Mouse (Mus musculus) limb, embryonic 10.5 days (tissue): ENCODE data around the gene Cog6. TPM values are rescaled to one million over a fixed set of nuclear protein-coding genes. Genes with fewer than 3 reads are reported as not detected.

ENCODE experiments used
- DNase-seq: peaks from one replicate; pipeline ENCODE4 v3.0.0-alpha.2; 2017; ENCODE audit warnings: low spot score
- H3K27ac ChIP-seq: fragments of 300-500 bp; sonication (generic); 2 replicates; pipeline ENCODE4 v1.5.1; 2016; ENCODE audit warnings: mild to moderate bottlenecking
- H3K27me3 ChIP-seq: fragments of 300-500 bp; sonication (generic); 2 replicates; pipeline ENCODE4 v1.6.1; 2016; ENCODE audit warnings: low read depth, mild to moderate bottlenecking; ENCODE audit not compliant: poor library complexity, severe bottlenecking
- H3K36me3 ChIP-seq: fragments of 300-500 bp; sonication (generic); 2 replicates; pipeline ENCODE4 v1.6.1; 2016; ENCODE audit warnings: mild to moderate bottlenecking, moderate library complexity
- H3K4me1 ChIP-seq: fragments of 300-500 bp; sonication (generic); 2 replicates; pipeline ENCODE4 v1.6.1; 2016
- H3K4me3 ChIP-seq: fragments of 300-500 bp; sonication (generic); 2 replicates; pipeline ENCODE4 v1.5.1; 2016; ENCODE audit warnings: mild to moderate bottlenecking, moderate library complexity
- H3K9me3 ChIP-seq: fragments of 300-500 bp; sonication (generic); replicated peaks from 2 replicates; pipeline ENCODE4 v1.6.1; 2016; ENCODE audit warnings: mild to moderate bottlenecking
- WGBS: fragments of 180-500 bp; shearing (Covaris S2); methylation state at CpG from one replicate; pipeline ENCODE4 v1.1.7; 2016; 5-methylcytosine and 5-hydroxymethylcytosine counted together
- polyA plus RNA-seq: library from polyadenylated mRNA; unstranded; fragments of >200 nt; fragmentation: Nextera tagmentation; extraction: Ambion mirVana; gene quantifications from 2 replicates; pipeline ENCODE4 v1.2.1, GENCODE M21; 2016

Gene Cog6
- polyA plus RNA-seq, 1 experiment from 2014 or later, result 46.3 TPM

GRCm38 (mm10) chr3:52974674-52975556 is 42.1 kb downstream of the Cog6 start:
- Histone ChIP-seq H3K36me3 (no peaks in the 10 kb centered on the region), H3K27me3 (0 out of 2 replicates have a peak, but pooled peaks cover 4% of the 10 kb centered on the region), H3K4me3 (no peak overlapping the region), H3K27ac (no peak overlapping the region), H3K4me1 (peaks cover 21% of the 10 kb centered on the region), H3K9me3 (no peaks in the 10 kb centered on the region)
- WGBS, result 52% methylated on average over 15 of the region's 15 CpGs
- DNase-seq, result peak; percentile 78

GRCm38 (mm10) chr3:52972916-52973315 is 44.1 kb downstream of the Cog6 start:
- 79% methylated on average over 7 of the region's 7 CpGs for WGBS
- Histone ChIP-seq H3K4me1 (peaks cover 27% of the 10 kb centered on the region), H3K9me3 (no peaks in the 10 kb centered on the region), H3K27me3 (0 out of 2 replicates have a peak, but pooled peaks cover 4% of the 10 kb centered on the region), H3K4me3 (no peak overlapping the region), H3K27ac (no peak overlapping the region), H3K36me3 (no peaks in the 10 kb centered on the region)
- DNase-seq, result peak; percentile 17

- 87% methylated on average over 5 of the region's 5 CpGs for WGBS
These were observed 50.0 kb downstream of the Cog6 start for GRCm38 (mm10) chr3:52967046-52967445.

GRCm38 (mm10) chr3:52964206-52964605 is 52.8 kb downstream of the Cog6 start:
- Histone ChIP-seq H3K9me3 (no peaks in the 10 kb centered on the region), H3K27ac (peak overlapping the region; percentile 48; the same call in 1 of the 2 replicates), H3K4me3 (no peak overlapping the region), H3K4me1 (peaks cover 13% of the 10 kb centered on the region), H3K27me3 (no peaks in the 10 kb centered on the region), H3K36me3 (no peaks in the 10 kb centered on the region)
- WGBS, result 79% methylated on average over 7 of the region's 7 CpGs
- peak; percentile 27 for DNase-seq

More at GRCm38 (mm10) chr3:52967046-52967445, 50.0 kb downstream of the Cog6 start:
- Histone ChIP-seq H3K36me3 (no peaks in the 10 kb centered on the region), H3K9me3 (no peaks in the 10 kb centered on the region), H3K4me3 (no peak overlapping the region), H3K4me1 (peaks cover 25% of the 10 kb centered on the region), H3K27ac (no peak overlapping the region), H3K27me3 (no peaks in the 10 kb centered on the region)
- no peak for DNase-seq

- Histone ChIP-seq H3K4me3 (no peak overlapping the region), H3K9me3 (no peaks in the 10 kb centered on the region), H3K4me1 (peaks cover 13% of the 10 kb centered on the region), H3K27me3 (no peaks in the 10 kb centered on the region), H3K36me3 (no peaks in the 10 kb centered on the region), H3K27ac (no peak overlapping the region)
- DNase-seq, result peak; percentile 27
- WGBS, result 86% methylated on average over 8 of the region's 8 CpGs
These were observed 53.6 kb downstream of the Cog6 start for GRCm38 (mm10) chr3:52963441-52963840.

- peak; percentile 9 for DNase-seq
- Histone ChIP-seq H3K36me3 (no peaks in the 10 kb centered on the region), H3K9me3 (no peaks in the 10 kb centered on the region), H3K4me1 (peaks cover 17% of the 10 kb centered on the region), H3K27ac (no peak overlapping the region), H3K4me3 (no peak overlapping the region), H3K27me3 (no peaks in the 10 kb centered on the region)
- WGBS, result 97% methylated on average over 14 of the region's 14 CpGs
These were observed 54.6 kb downstream of the Cog6 start for GRCm38 (mm10) chr3:52962391-52962790.

GRCm38 (mm10) chr3:52961661-52962060 is 55.4 kb downstream of the Cog6 start:
- DNase-seq, result no peak
- no peaks in the 10 kb centered on the region for H3K27me3 ChIP-seq
- whole genome bisulfite sequencing, result 90% methylated on average over 3 of the region's 3 CpGs

GRCm38 (mm10) chr3:52960951-52961350 is 56.1 kb downstream of the Cog6 start:
- no peak overlapping the region for H3K4me3 ChIP-seq
- peaks cover 17% of the 10 kb centered on the region for H3K4me1 ChIP-seq
- H3K27me3 ChIP-seq, result no peaks in the 10 kb centered on the region
- no peaks in the 10 kb centered on the region for H3K9me3 ChIP-seq
- peak; percentile 12 for DNase-seq
- H3K36me3 ChIP-seq, result no peaks in the 10 kb centered on the region
- 94% methylated on average over 13 of the region's 13 CpGs for WGBS
- no peak overlapping the region for H3K27ac ChIP-seq

More at GRCm38 (mm10) chr3:52961661-52962060, 55.4 kb downstream of the Cog6 start:
- H3K4me3 ChIP-seq, result no peak overlapping the region
- H3K27ac ChIP-seq, result no peak overlapping the region
- no peaks in the 10 kb centered on the region for H3K36me3 ChIP-seq
- peaks cover 17% of the 10 kb centered on the region for H3K4me1 ChIP-seq
- no peaks in the 10 kb centered on the region for H3K9me3 ChIP-seq

- no peaks in the 10 kb centered on the region for H3K36me3 ChIP-seq
- no peaks in the 10 kb centered on the region for H3K9me3 ChIP-seq
- H3K27ac ChIP-seq, result no peak overlapping the region
- H3K4me1 ChIP-seq, result peaks cover 26% of the 10 kb centered on the region
- WGBS, result 88% methylated on average over 10 of the region's 10 CpGs
- H3K27me3 ChIP-seq, result no peaks in the 10 kb centered on the region
- no peak overlapping the region for H3K4me3 ChIP-seq
- DNase-seq, result no peak
These were observed 58.5 kb downstream of the Cog6 start for GRCm38 (mm10) chr3:52958444-52959120.

GRCm38 (mm10) chr3:52957861-52958260 is 59.2 kb downstream of the Cog6 start:
- 93% methylated on average over 7 of the region's 7 CpGs for WGBS
- H3K4me1 ChIP-seq, result peaks cover 19% of the 10 kb centered on the region
- no peaks in the 10 kb centered on the region for H3K9me3 ChIP-seq
- H3K36me3 ChIP-seq, result no peaks in the 10 kb centered on the region
- no peak overlapping the region for H3K4me3 ChIP-seq
- no peak overlapping the region for H3K27ac ChIP-seq
- no peaks in the 10 kb centered on the region for H3K27me3 ChIP-seq
- no peak for DNase-seq

- no peak overlapping the region for H3K4me3 ChIP-seq
- peaks cover 18% of the 10 kb centered on the region for H3K4me1 ChIP-seq
- WGBS, result 87% methylated on average over 11 of the region's 11 CpGs
- no peaks in the 10 kb centered on the region for H3K27me3 ChIP-seq
- no peaks in the 10 kb centered on the region for H3K36me3 ChIP-seq
- H3K9me3 ChIP-seq, result no peaks in the 10 kb centered on the region
- no peak for DNase-seq
- H3K27ac ChIP-seq, result no peak overlapping the region
These were observed 60.8 kb downstream of the Cog6 start for GRCm38 (mm10) chr3:52956236-52956635.

- DNase-seq, result no peak
- peaks cover 18% of the 10 kb centered on the region for H3K4me1 ChIP-seq
- H3K27me3 ChIP-seq, result no peaks in the 10 kb centered on the region
- no peak overlapping the region for H3K4me3 ChIP-seq
- no peaks in the 10 kb centered on the region for H3K9me3 ChIP-seq
- 0 out of 2 replicates have a peak overlapping the region, but pooled peaks have one; percentile 21 for H3K27ac ChIP-seq
- WGBS, result 38% methylated on average over 10 of the region's 10 CpGs
- H3K36me3 ChIP-seq, result no peaks in the 10 kb centered on the region
These were observed 61.5 kb downstream of the Cog6 start for GRCm38 (mm10) chr3:52955481-52956019.

- no peaks in the 10 kb centered on the region for H3K27me3 ChIP-seq
- DNase-seq, result no peak
- WGBS, result 77% methylated on average over 9 of the region's 9 CpGs
- no peak overlapping the region for H3K27ac ChIP-seq
- peaks cover 18% of the 10 kb centered on the region for H3K4me1 ChIP-seq
- H3K4me3 ChIP-seq, result no peak overlapping the region
- no peaks in the 10 kb centered on the region for H3K36me3 ChIP-seq
- H3K9me3 ChIP-seq, result no peaks in the 10 kb centered on the region
These were observed 62.4 kb downstream of the Cog6 start for GRCm38 (mm10) chr3:52954656-52955055.
